Mouse (Mus musculus) left cerebral cortex, postnatal 25 days (tissue): ENCODE results near the gene Ndel1. TPM values are rescaled to one million over a fixed set of nuclear protein-coding genes. Genes with fewer than 3 reads are reported as not detected.

Experiments used
- DNase-seq, 2 experiments: peaks; one replicate each; pipeline ENCODE4 v3.0.0; 2022; ENCODE audit warnings: low spot score in 2 of 2, mixed read lengths in 1 of 2
- intact Hi-C: fragments of 180-260 bp; cut with DNase I; formaldehyde crosslinking; loops from one replicate; pipeline ENCODE4 v1.15.1; 2025
- total RNA-seq, 2 experiments: library from RNA; stranded (reverse); gene quantifications; 2 replicates each; pipeline ENCODE4 v1.2.3; 2021

Gene Ndel1
- total RNA-seq, 2 experiments from 2014 or later = 102 to 121 TPM

DNA sequence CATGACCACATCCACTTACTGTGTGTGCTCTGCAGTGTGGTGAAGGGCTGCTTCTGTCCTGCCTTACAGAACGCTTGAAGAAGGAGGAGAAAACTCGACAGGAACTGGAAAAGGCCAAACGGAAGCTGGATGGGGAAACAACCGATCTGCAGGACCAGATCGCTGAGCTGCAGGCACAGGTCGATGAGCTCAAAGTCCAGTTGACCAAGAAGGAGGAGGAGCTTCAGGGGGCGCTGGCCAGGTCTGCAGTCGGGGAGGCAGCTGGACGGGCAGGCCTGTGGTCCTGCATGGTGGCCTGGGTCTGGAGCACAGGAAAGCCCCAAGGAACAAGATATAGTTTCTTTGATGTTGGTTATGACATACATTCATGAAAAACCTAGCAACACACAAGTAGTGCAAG is 79.9 kb downstream of the Ndel1 start:
- DNase-seq = no peak
- intact Hi-C loops = no loop called here

DNA sequence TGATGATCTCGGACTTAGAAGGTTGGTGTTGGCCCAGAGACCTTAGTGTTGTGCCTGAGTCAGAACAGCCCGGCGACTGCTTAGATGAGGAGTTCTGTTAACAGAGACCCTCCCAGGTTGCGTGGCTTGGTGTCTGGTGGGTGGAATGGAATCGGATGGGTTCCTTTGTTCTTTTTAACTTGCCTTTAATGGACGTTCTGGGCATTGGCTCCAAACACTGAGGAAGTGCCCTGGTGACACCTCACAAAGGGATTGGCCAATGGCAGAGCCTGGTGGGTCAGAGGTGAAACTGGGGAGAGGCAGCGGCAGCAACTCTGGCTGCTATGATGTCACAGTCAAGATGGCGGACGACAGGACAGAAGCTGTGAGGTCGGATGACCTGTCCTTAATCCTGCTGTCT is 80.9 kb downstream of the Ndel1 start:
- intact Hi-C loops = no loop called here
- DNase-seq = no peak

GRCm38 (mm10) chr11:68787222-68787621 is 84.4 kb downstream of the Ndel1 start:
- intact Hi-C loops = no loop called here

GRCm38 (mm10) chr11:68785813-68786212 is 85.8 kb downstream of the Ndel1 start:
- intact Hi-C loops = no loop called here
- DNase-seq = no peak

More at GRCm38 (mm10) chr11:68787222-68787621, 84.4 kb downstream of the Ndel1 start:
- DNase-seq = no peak

- DNase-seq = peak in 1 of 2 experiments; percentile 43
- intact Hi-C loops = no loop called here
Measured at GRCm38 (mm10) chr11:68782336-68782735, 89.3 kb downstream of the Ndel1 start.

DNA sequence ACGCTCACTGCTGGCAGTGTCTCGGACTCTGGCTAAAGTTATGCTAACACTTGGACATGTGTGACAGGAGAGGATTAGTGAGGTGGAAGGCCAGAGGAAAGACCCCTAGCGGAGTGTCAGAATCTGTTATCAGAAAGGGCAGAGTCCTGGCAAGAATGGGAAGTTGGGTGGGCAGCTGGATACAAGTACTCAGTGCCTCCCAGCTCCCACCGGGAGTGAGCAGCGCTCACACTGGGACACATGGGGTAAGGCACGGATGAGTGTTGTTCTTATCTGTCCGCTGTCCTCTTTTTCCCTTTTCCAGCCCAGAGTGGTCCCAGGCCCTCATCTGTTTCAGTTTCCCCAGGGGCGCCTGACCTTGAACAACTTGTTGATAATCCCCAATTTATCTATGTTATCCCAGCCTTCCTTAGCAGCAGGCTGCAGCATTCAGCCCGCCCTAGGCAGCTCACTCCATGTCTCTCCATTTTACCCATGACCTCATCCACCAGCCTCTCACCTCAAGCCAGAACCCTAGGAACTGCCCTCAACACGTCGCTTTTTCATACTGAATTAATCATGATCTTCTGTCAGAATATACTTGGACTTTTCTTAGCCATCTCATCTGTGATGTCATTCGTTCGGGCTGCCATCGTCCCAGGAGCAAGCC is 91.1 kb downstream of the Ndel1 start:
- no peak for DNase-seq
- intact Hi-C loops = no loop called here

- peak in 1 of 2 experiments; percentile 57 for DNase-seq
- intact Hi-C loops = no loop called here
Measured at GRCm38 (mm10) chr11:68779735-68780465, 91.8 kb downstream of the Ndel1 start.

DNA sequence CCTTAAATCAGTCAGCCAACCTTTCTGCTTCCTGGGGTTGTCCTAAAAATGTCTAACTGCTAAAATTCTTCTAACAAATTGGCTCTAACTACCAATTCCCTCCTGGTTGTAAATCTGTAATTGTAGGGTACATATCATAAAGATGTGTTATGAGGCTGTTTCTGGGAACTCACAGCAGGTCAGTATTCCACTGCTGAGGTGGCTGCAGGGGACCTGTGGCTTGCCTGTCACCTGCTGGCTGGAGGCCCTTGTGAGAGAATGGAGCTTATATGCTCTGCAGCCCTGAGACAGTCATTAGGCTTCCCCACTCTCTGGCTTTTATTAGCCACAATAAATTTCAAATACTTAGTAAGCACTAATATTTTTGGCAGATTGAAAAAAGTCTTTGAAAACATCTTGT is 92.8 kb downstream of the Ndel1 start:
- no peak for DNase-seq
- intact Hi-C loops = no loop called here

- intact Hi-C loops = no loop called here
- DNase-seq = no peak
Measured at GRCm38 (mm10) chr11:68777933-68778332, 93.7 kb downstream of the Ndel1 start.

DNA sequence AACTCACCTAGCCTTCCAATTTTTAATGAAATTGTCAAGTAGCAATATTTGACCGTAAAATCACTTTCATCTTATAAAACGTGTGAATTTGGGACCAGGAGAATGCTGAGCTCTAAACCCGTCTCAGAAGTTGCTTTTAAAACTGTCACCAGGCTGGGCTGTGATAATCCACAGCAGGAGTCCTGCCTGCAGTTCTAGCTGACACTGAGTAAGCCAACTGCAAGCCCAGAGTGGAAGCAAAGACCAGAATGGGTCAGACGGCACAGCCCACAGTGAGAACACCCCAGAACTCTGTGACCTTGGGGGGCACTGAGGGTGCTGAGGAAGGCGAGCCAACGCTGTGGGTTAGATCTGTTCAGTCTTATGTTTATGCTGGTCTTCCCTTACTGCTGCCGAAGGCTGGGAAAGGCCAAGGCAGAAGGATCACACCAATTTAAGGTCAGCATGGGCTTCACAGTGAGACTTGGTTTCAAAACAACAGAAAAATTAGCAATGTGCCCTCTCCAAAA is 95.5 kb downstream of the Ndel1 start:
- intact Hi-C loops = no loop called here
- no peak for DNase-seq

Other genes with a start within 250 kb of the Ndel1 start
- gene Myh10, start 180.3 kb downstream of the Ndel1 start, total RNA-seq = 100 to 1,000 TPM; 197 to 215 TPM
- gene Rnf222, start 16.7 kb upstream of the Ndel1 start, total RNA-seq = not detected
- gene Rpl26, start 29.7 kb upstream of the Ndel1 start, total RNA-seq = 100 to 1,000 TPM; 679 to 691 TPM
- gene Odf4, start 55.2 kb upstream of the Ndel1 start, total RNA-seq = 1 to 10 TPM in 1 of 2 experiments, not detected in 1; 1.7 TPM
- 10 to 100 TPM; 20.7 to 20.9 TPM for gene Arhgef15, start 85.6 kb upstream of the Ndel1 start, total RNA-seq
- 1 to 10 TPM; 5.4 to 5.9 TPM for gene Slc25a35, start 96.3 kb upstream of the Ndel1 start, total RNA-seq
- 10 to 100 TPM; 14.1 to 16.7 TPM for gene Rangrf, start 103.3 kb upstream of the Ndel1 start, total RNA-seq
- 10 to 100 TPM; 17.3 to 18.9 TPM for gene Pfas, start 136.6 kb upstream of the Ndel1 start, total RNA-seq
- 10 to 100 TPM; 35.1 to 35.8 TPM for gene Ctc1, start 144.1 kb upstream of the Ndel1 start, total RNA-seq
- under 1 TPM; 0.73 to 0.99 TPM for gene Aurkb, start 173.8 kb upstream of the Ndel1 start, total RNA-seq
- gene Borcs6, start 187.9 kb upstream of the Ndel1 start, total RNA-seq = 10 to 100 TPM; 29.1 to 29.5 TPM
- 10 to 100 TPM; 16.9 to 18.2 TPM for gene Tmem107, start 198.9 kb upstream of the Ndel1 start, total RNA-seq
- 1,000 to 10,000 TPM; 1,099 to 1,151 TPM for gene Vamp2, start 216.6 kb upstream of the Ndel1 start, total RNA-seq
- gene Per1, start 223.4 kb upstream of the Ndel1 start, total RNA-seq = 100 to 1,000 TPM in 1 of 2 experiments, 10 to 100 TPM in 1; 98.9 to 108 TPM
- gene Hes7, start 248.5 kb upstream of the Ndel1 start, total RNA-seq = under 1 TPM; 0.39 to 0.48 TPM